Mouse (Mus musculus) midbrain, embryonic 16.5 days (tissue): ENCODE data around the gene Top3a. TPM values are rescaled to one million over a fixed set of nuclear protein-coding genes. Genes with fewer than 3 reads are reported as not detected.

Experiments used
- ATAC-seq: fragments of 200-750 bp; cut with Nextera tagmentation; 2 replicates; pipeline ENCODE4 v1.8.0; 2017; ENCODE audit warnings: moderate TSS enrichment
- H3K27ac ChIP-seq: fragments of 300-500 bp; sonication (generic); 2 replicates; pipeline ENCODE4 v1.5.1; 2014; ENCODE audit warnings: mild to moderate bottlenecking, low read length, mixed read lengths
- H3K27me3 ChIP-seq: fragments of 300-500 bp; sonication (generic); 2 replicates; pipeline ENCODE4 v1.6.1; 2014; ENCODE audit warnings: low read depth, low read length, mixed read lengths; ENCODE audit not compliant: control insufficient read depth, insufficient read depth
- H3K36me3 ChIP-seq: fragments of 300-500 bp; sonication (generic); 2 replicates; pipeline ENCODE4 v1.6.1; 2014; ENCODE audit warnings: mild to moderate bottlenecking, low read length, moderate library complexity, mixed read lengths; ENCODE audit not compliant: control insufficient read depth, insufficient read depth
- H3K4me1 ChIP-seq: fragments of 300-500 bp; sonication (generic); 2 replicates; pipeline ENCODE4 v1.6.1; 2014; ENCODE audit warnings: mild to moderate bottlenecking, low read length, mixed read lengths; ENCODE audit not compliant: control insufficient read depth, insufficient read depth
- H3K4me2 ChIP-seq: fragments of 300-500 bp; sonication (generic); 2 replicates; pipeline ENCODE4 v1.6.1; 2014; ENCODE audit warnings: mild to moderate bottlenecking, low read length, mixed read lengths
- H3K4me3 ChIP-seq: fragments of 300-500 bp; sonication (generic); 2 replicates; pipeline ENCODE4 v1.5.1; 2014; ENCODE audit warnings: low read depth, mild to moderate bottlenecking, low read length, moderate library complexity, mixed read lengths
- H3K9ac ChIP-seq: fragments of 300-500 bp; sonication (generic); 2 replicates; pipeline ENCODE4 v1.6.1; 2014; ENCODE audit warnings: low read depth, low read length, mixed read lengths
- H3K9me3 ChIP-seq: fragments of 300-500 bp; sonication (generic); replicated peaks from 2 replicates; pipeline ENCODE4 v1.6.1; 2014; ENCODE audit warnings: mild to moderate bottlenecking, low read length, mixed read lengths; ENCODE audit not compliant: control insufficient read depth, poor library complexity, severe bottlenecking
- WGBS: fragments of 180-500 bp; shearing (Covaris S2); extraction: QIAGEN DNeasy Blood & Tissue Kit; methylation state at CpG from one replicate; pipeline ENCODE4 v1.1.7; 2014; 5-methylcytosine and 5-hydroxymethylcytosine counted together
- polyA plus RNA-seq: library from polyadenylated mRNA; unstranded; fragments of >200 nt; fragmentation: Nextera tagmentation; extraction: Ambion mirVana; gene quantifications from 2 replicates; pipeline ENCODE4 v1.2.1, GENCODE M21; 2015

Top3a gene
- polyA plus RNA-seq, 1 experiment from 2014 or later, result 8.0 TPM

DNA sequence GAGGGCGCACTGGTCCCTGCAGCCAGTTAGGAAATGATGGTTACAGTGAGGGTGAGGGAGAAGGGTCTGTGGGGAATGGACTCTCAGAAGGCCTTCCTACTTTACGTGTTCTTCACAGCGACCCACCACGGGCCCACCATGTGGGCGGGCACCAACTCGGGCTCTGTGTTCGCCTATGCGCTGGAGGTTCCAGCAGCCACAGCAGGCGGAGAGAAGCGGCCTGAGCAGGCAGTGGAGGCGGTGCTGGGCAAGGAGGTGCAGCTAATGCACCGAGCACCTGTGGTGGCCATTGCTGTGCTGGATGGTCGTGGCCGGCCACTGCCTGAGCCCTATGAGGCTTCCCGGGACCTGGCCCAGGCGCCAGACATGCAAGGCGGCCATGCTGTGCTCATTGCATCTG is 65.9 kb downstream of the Top3a start:
- H3K27ac ChIP-seq, result no peak overlapping the region
- WGBS, result 94% methylated on average over 17 of the region's 17 CpGs
- H3K27me3 ChIP-seq, result no peaks in the 10 kb centered on the region
- H3K4me2 ChIP-seq, result no peak overlapping the region
- no peak for ATAC-seq
- no peak overlapping the region for H3K4me3 ChIP-seq
- no peaks in the 10 kb centered on the region for H3K4me1 ChIP-seq
- peaks cover 86% of the 10 kb centered on the region for H3K36me3 ChIP-seq
- H3K9me3 ChIP-seq, result no peaks in the 10 kb centered on the region
- H3K9ac ChIP-seq, result no peak overlapping the region

DNA sequence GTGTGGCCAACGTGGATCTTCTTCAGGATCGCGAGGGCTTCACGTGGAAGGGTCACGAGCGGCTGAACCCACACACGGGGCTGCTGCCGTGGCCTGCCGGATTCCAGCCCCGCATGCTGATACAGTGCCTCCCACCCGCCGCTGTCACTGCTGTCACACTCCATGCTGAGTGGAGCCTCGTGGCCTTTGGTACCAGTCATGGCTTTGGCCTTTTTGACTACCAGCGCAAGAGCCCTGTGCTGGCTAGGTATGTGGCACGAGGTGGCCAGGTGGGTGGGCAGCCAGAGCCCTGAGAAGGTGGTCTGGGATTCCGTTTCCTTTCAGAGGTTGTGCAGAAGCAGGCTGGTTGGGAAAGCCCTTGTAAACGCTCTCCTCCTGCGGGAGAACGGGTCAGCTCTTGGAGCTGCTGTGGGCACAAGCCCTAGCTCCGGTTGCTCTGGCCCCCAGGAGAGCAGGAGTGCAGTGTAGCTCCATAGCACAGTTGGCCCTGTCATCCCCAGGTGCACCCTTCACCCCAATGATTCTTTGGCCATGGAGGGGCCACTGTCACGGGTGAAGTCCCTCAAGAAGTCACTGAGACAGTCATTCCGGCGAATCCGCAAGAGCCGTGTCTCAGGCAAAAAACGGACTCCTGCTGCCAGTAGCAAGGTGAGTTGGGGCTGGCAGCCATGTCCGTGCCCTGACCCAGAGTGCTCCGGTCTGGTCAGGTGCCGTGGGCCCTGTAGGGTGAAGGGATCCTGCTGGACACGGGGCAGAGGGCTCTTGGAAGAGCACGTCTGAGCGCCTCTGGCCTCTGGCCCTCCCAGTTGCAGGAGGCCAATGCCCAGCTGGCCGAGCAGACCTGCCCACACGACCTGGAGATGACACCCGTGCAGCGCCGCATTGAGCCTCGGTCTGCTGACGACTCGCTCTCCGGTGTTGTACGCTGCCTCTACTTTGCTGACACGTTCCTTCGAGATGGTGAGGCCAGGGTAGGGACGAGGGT is 67.4 kb downstream of the Top3a start:
- WGBS, result 93% methylated on average over 45 of the region's 45 CpGs
- H3K36me3 ChIP-seq, result peaks cover 79% of the 10 kb centered on the region

DNA sequence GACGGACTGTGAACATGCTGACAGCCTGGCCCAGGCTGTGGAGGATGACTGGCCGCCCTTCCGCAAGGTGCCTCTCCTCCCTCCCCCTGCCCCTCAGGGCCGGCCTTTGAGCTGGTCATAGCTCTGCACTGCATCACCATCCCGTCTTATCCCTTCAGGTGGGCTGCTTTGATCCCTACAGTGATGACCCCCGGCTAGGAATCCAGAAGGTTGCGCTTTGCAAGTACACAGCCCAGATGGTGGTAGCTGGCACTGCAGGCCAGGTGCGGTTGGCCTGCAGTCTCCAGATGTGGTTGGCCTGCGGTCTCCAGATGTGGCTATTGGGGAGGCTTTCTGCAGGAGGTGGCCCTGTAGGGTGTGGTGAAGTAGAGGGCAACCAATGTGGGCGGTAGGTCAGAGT is 68.5 kb downstream of the Top3a start:
- ATAC-seq, result no peak

More for the DNA sequence above, 67.4 kb downstream of the Top3a start:
- no peak for ATAC-seq
- no peak overlapping the region for H3K9ac ChIP-seq
- H3K4me1 ChIP-seq, result no peaks in the 10 kb centered on the region
- H3K4me2 ChIP-seq, result no peak overlapping the region
- H3K27me3 ChIP-seq, result no peaks in the 10 kb centered on the region
- no peak overlapping the region for H3K4me3 ChIP-seq
- no peaks in the 10 kb centered on the region for H3K9me3 ChIP-seq
- H3K27ac ChIP-seq, result no peak overlapping the region

DNA sequence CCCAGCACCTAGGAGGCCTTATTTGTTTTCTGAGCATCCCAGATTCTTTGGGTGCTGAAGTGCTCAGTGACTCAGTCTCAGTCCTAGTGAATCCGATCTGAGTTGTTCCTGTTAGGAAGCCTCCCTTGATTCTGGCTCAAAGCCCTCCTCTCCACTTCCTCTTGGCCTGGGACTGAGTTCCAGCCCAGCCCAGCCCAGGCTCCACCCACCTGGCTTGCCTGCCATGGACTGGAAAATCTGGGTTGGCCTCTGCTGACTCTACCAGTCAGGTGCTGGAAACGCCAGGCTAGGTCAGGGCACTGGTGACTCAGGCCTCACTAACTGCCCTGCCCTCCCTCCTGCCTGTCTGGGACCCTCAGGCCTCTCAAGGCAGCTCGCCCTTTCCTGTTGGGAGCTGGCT is 69.5 kb downstream of the Top3a start:
- ATAC-seq, result no peak
- Histone ChIP-seq H3K9ac (no peak overlapping the region), H3K36me3 (peaks cover 61% of the 10 kb centered on the region), H3K4me2 (no peak overlapping the region), H3K9me3 (no peaks in the 10 kb centered on the region), H3K4me1 (peaks cover 7% of the 10 kb centered on the region), H3K27ac (no peak overlapping the region), H3K27me3 (no peaks in the 10 kb centered on the region), H3K4me3 (no peak overlapping the region)
- WGBS, result 92% methylated on average over 3 of the region's 3 CpGs

More for the DNA sequence above, 68.5 kb downstream of the Top3a start:
- Histone ChIP-seq H3K4me3 (no peak overlapping the region), H3K36me3 (peaks cover 71% of the 10 kb centered on the region), H3K4me2 (no peak overlapping the region), H3K9ac (no peak overlapping the region), H3K9me3 (no peaks in the 10 kb centered on the region), H3K4me1 (no peaks in the 10 kb centered on the region), H3K27me3 (no peaks in the 10 kb centered on the region), H3K27ac (no peak overlapping the region)
- WGBS, result 85% methylated on average over 10 of the region's 10 CpGs

DNA sequence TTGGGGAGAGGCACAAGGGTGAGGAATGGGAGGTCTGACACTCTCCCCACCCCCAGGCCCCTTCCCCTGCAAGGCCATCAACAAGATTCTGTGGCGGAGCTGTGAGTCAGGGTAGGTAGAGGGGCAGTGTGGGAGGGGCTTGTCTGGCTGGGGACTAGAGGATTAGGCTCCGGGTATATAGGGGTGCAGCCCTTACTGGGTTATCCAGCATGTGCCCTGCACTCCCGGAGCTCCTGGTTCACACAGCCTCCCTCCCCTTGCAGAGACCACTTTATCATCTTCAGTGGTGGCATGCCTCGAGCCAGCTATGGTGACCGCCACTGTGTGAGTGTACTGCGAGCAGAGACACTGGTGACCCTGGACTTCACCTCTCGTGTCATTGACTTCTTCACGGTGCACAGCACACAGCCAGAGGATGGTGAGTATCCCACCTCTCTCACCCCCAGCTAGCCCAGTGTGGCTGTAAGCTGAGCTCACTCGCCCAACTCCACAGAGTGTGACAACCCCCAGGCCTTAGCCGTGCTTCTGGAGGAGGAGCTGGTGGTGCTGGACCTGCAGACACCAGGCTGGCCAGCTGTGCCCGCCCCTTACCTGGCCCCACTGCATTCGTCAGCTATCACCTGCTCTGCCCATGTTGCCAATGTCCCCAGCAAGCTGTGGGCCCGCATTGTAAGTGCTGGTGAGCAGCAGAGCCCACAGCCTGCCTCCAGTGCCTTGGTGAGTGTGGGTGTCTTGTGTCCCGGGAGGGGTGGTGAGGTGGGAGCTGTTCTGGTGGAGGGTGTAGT is 70.3 kb downstream of the Top3a start:
- Histone ChIP-seq H3K36me3 (peaks cover 53% of the 10 kb centered on the region), H3K4me3 (no peak overlapping the region), H3K9me3 (no peaks in the 10 kb centered on the region), H3K27ac (no peak overlapping the region), H3K9ac (no peak overlapping the region), H3K4me2 (no peak overlapping the region), H3K4me1 (peaks cover 15% of the 10 kb centered on the region), H3K27me3 (no peaks in the 10 kb centered on the region)
- no peak for ATAC-seq
- WGBS, result 88% methylated on average over 14 of the region's 14 CpGs

DNA sequence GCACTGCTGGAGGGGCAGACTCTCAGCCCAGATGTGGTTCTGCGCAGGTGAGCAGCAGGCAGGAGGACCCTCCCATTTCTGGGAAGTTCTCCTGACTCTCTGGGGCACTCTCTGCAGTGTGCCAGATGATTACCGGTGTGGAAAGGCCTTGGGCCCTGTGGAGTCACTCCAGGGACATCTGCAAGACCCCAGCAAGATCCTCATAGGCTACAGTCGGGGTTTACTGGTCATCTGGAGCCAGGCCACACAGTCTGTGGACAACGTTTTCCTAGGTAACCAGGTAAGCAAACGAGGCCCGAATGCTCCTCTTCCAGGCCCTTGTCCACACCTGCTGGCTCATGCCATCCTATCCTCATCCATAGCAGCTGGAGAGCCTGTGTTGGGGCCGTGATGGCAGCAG is 71.1 kb downstream of the Top3a start:
- Histone ChIP-seq H3K36me3 (peaks cover 46% of the 10 kb centered on the region), H3K9me3 (no peaks in the 10 kb centered on the region), H3K4me1 (peaks cover 23% of the 10 kb centered on the region), H3K4me3 (no peak overlapping the region), H3K27me3 (no peaks in the 10 kb centered on the region), H3K4me2 (no peak overlapping the region), H3K27ac (no peak overlapping the region), H3K9ac (no peak overlapping the region)
- ATAC-seq, result no peak
- WGBS, result 96% methylated on average over 7 of the region's 7 CpGs

DNA sequence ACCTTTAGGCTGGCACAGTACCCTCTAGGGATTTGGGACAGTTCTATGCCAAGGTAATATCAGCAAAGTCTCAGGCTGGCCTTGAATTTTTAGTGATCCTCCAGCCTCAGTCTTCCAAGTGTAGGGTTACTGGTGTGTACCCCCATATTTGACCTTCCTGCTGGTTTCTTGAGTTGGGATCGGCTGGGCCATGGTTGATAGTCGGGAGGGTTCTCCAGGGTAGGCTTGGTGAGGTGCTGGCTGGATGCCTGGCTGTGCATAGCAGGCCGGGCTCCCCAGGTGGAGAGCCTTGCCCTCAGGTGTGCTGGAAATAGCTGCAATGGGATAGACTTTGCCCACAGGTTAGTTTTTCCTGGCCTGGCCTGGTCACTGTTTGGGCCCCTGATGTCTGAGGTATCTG is 71.9 kb downstream of the Top3a start:
- ATAC-seq, result no peak
- Histone ChIP-seq H3K9me3 (no peaks in the 10 kb centered on the region), H3K4me2 (no peak overlapping the region), H3K27ac (no peak overlapping the region), H3K27me3 (no peaks in the 10 kb centered on the region), H3K9ac (no peak overlapping the region), H3K36me3 (peaks cover 38% of the 10 kb centered on the region), H3K4me3 (no peak overlapping the region), H3K4me1 (peaks cover 30% of the 10 kb centered on the region)
- 93% methylated on average over 3 of the region's 3 CpGs for WGBS

DNA sequence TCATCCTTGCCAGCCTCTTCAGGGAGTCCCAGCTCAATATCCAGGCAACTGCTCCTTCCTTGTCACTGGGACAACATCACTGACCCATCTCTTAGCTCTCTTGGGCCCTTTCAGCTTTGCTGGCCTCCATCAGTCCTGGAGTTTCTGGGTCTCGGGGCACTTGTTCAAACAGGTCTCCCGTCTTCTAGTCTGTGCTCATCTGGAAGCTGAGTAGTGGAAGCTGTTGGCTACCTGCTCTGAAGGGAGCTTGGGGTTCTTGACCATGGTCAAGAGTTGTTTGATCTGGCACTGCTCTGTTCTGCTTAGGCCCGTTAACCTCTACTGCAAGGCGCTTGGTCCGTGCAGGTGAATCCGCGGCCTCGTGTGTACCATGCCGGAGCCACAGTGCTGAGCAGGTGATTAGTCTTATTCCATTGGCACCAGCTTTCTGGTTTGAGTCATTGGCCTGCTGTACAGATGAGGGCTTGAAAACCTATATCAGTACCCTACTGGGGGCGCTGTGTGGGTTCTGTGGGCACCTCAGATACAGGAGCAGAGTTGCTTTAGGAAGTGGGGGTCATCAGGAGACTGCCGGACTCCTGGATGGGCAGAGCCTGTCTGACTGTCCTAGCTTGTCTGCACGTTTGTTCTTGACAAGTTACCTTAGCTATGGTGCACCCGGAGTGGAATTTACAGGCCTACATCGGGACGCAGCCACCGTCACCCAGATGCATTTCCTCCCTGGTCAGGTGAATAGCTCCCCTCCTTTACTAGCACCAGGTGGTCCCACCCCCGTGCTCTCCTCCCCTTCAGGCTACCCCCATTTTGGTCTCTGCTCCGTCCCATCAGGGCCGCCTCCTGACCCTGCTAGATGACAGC is 72.9 kb downstream of the Top3a start:
- Histone ChIP-seq H3K4me3 (no peak overlapping the region), H3K9me3 (no peaks in the 10 kb centered on the region), H3K27me3 (no peaks in the 10 kb centered on the region), H3K27ac (no peak overlapping the region), H3K9ac (no peak overlapping the region), H3K4me1 (peaks cover 31% of the 10 kb centered on the region), H3K4me2 (no peak overlapping the region), H3K36me3 (peaks cover 28% of the 10 kb centered on the region)
- 92% methylated on average over 19 of the region's 19 CpGs for WGBS
- no peak for ATAC-seq
